Mouse (Mus musculus) macrophage (primary cell): ENCODE results near the gene Sost. TPM values are rescaled to one million over a fixed set of nuclear protein-coding genes. Genes with fewer than 3 reads are reported as not detected.
"Not testable (repeated sequence)": the region's sequence is repeated elsewhere in the genome, so short reads cannot be mapped to it uniquely, and the experiment has no call there.

Experiments used
- H3K27ac ChIP-seq: fragments of 350-480 bp; formaldehyde crosslinking; 2 replicates; pipeline ENCODE4 v1.9.0; 2021
- H3K36me3 ChIP-seq: fragments of 350-480 bp; formaldehyde crosslinking; 2 replicates; pipeline ENCODE4 v1.9.0; 2021; ENCODE audit errors: inconsistent target
- H3K4me3 ChIP-seq: fragments of 350-480 bp; formaldehyde crosslinking; 2 replicates; pipeline ENCODE4 v1.9.0; 2021; ENCODE audit errors: inconsistent target
- H3K79me2 ChIP-seq: fragments of 350-480 bp; formaldehyde crosslinking; 2 replicates; pipeline ENCODE4 v1.9.0; 2021; ENCODE audit errors: inconsistent target
- WGBS: methylation state at CpG from one replicate; pipeline ENCODE4 v1.1.7; 2026; ENCODE audit warnings: inconsistent platforms; ENCODE audit not compliant: missing documents; 5-methylcytosine and 5-hydroxymethylcytosine counted together
- polyA plus RNA-seq: library from polyadenylated mRNA; stranded (reverse); fragments of 250-400 nt; gene quantifications from 3 replicates; pipeline ENCODE4 v1.2.4, GENCODE M21; 2018; ENCODE audit warnings: inconsistent platforms

Gene Sost
- polyA plus RNA-seq, 1 experiment from 2014 or later: not detected

GRCm38 (mm10) chr11:101992411-101992810 lies 25.6 kb upstream of the Sost start:
- Histone ChIP-seq H3K4me3 (no peak overlapping the region), H3K27ac (no peak overlapping the region), H3K36me3 (no peaks in the 10 kb centered on the region), H3K79me2 (no peaks in the 10 kb centered on the region)
- WGBS: 95% methylated on average over 7 of the region's 7 CpGs

GRCm38 (mm10) chr11:101991813-101992212 lies 25.0 kb upstream of the Sost start:
- no peak overlapping the region for H3K4me3 ChIP-seq
- no peak overlapping the region for H3K27ac ChIP-seq
- H3K36me3 ChIP-seq: no peaks in the 10 kb centered on the region
- no peaks in the 10 kb centered on the region for H3K79me2 ChIP-seq
- 67% methylated on average over 3 of the region's 3 CpGs for WGBS

- Histone ChIP-seq H3K36me3 (no peaks in the 10 kb centered on the region), H3K4me3 (no peak overlapping the region), H3K79me2 (no peaks in the 10 kb centered on the region), H3K27ac (no peak overlapping the region)
- 89% methylated on average over 2 of the region's 3 CpGs for WGBS
These were observed 23.4 kb upstream of the Sost start for GRCm38 (mm10) chr11:101990244-101990643.

- no peak within 1 kb of the TSS for H3K27ac ChIP-seq
- H3K79me2 ChIP-seq: peaks cover 21% of the 10 kb centered on the region
- no peak within 1 kb of the TSS for H3K4me3 ChIP-seq
- WGBS: 98% methylated on average over 3 of the region's 3 CpGs
- no peaks in the 10 kb centered on the region for H3K36me3 ChIP-seq
These were observed 20.1 kb upstream of the Sost start, which contains the start of gene Dusp3 for GRCm38 (mm10) chr11:101986913-101987312. Dusp3 (minus strand) TSS chr11:101987013.

- Histone ChIP-seq H3K4me3 (no peak overlapping the region), H3K36me3 (0 out of 2 replicates have a peak, but pooled peaks cover 1% of the 10 kb centered on the region), H3K79me2 (peaks cover 30% of the 10 kb centered on the region), H3K27ac (no peak overlapping the region)
- WGBS: 1% methylated on average over 10 of the region's 10 CpGs
These were observed 19.2 kb upstream of the Sost start for GRCm38 (mm10) chr11:101985990-101986389.

- H3K27ac ChIP-seq, H3K4me3 ChIP-seq, H3K36me3 ChIP-seq: not testable (repeated sequence)
- WGBS: 46% methylated on average over 5 of the region's 6 CpGs
- H3K79me2 ChIP-seq: peaks cover 35% of the 10 kb centered on the region
These were observed 18.6 kb upstream of the Sost start for GRCm38 (mm10) chr11:101985450-101985849.

GRCm38 (mm10) chr11:101984054-101985025 lies 17.5 kb upstream of the Sost start, which contains the start of gene Cfap97d1:
Cfap97d1 (plus strand) TSS chr11:101984279.
- under 1% methylated on average over 69 of the region's 71 CpGs for WGBS

GRCm38 (mm10) chr11:101983431-101983921 lies 16.7 kb upstream of the Sost start:
- peaks cover 55% of the 10 kb centered on the region for H3K79me2 ChIP-seq
- peaks cover 23% of the 10 kb centered on the region for H3K36me3 ChIP-seq
- H3K4me3 ChIP-seq: peak overlapping the region; percentile 52
- 61% methylated on average over 10 of the region's 10 CpGs for WGBS
- H3K27ac ChIP-seq: peak overlapping the region; percentile 91

More at GRCm38 (mm10) chr11:101984054-101985025, 17.5 kb upstream of the Sost start, which contains the start of gene Cfap97d1:
- Histone ChIP-seq H3K36me3 (peaks cover 14% of the 10 kb centered on the region; the same call in 1 of the 2 replicates), H3K79me2 (peaks cover 46% of the 10 kb centered on the region), H3K27ac (peak within 1 kb of the TSS; percentile 91), H3K4me3 (peak within 1 kb of the TSS; percentile 52)

- H3K27ac ChIP-seq: peak overlapping the region; percentile 91
- H3K4me3 ChIP-seq: peak overlapping the region; percentile 52
- 86% methylated on average over 6 of the region's 6 CpGs for WGBS
- peaks cover 28% of the 10 kb centered on the region for H3K36me3 ChIP-seq
- peaks cover 60% of the 10 kb centered on the region for H3K79me2 ChIP-seq
These were observed 16.2 kb upstream of the Sost start for GRCm38 (mm10) chr11:101982981-101983411.

- H3K27ac ChIP-seq: peak overlapping the region; percentile 91
- peak overlapping the region; percentile 52; the same call in 1 of the 2 replicates for H3K4me3 ChIP-seq
- 9% methylated on average over 12 of the region's 12 CpGs for WGBS
- H3K36me3 ChIP-seq: peaks cover 37% of the 10 kb centered on the region
- peaks cover 71% of the 10 kb centered on the region for H3K79me2 ChIP-seq
These were observed 15.0 kb upstream of the Sost start for GRCm38 (mm10) chr11:101981850-101982249.

- H3K27ac ChIP-seq: peak overlapping the region; percentile 91
- H3K79me2 ChIP-seq: peaks cover 83% of the 10 kb centered on the region
- no peak overlapping the region for H3K4me3 ChIP-seq
- 96% methylated on average over 9 of the region's 9 CpGs for WGBS
- peaks cover 48% of the 10 kb centered on the region for H3K36me3 ChIP-seq
These were observed 13.9 kb upstream of the Sost start for GRCm38 (mm10) chr11:101980603-101981157.

- Histone ChIP-seq H3K36me3 (peaks cover 63% of the 10 kb centered on the region), H3K4me3 (no peak overlapping the region), H3K79me2 (peaks cover 98% of the 10 kb centered on the region), H3K27ac (peak overlapping the region; percentile 91)
- 92% methylated on average over 5 of the region's 5 CpGs for WGBS
These were observed 12.3 kb upstream of the Sost start for GRCm38 (mm10) chr11:101979140-101979539.

GRCm38 (mm10) chr11:101976949-101977348 lies 10.1 kb upstream of the Sost start:
- Histone ChIP-seq H3K27ac (no peak overlapping the region), H3K36me3 (peaks cover 75% of the 10 kb centered on the region), H3K79me2 (peaks cover 80% of the 10 kb centered on the region), H3K4me3 (no peak overlapping the region)
- 99% methylated on average over 6 of the region's 7 CpGs for WGBS

GRCm38 (mm10) chr11:101974923-101975322 lies 8.1 kb upstream of the Sost start:
- Histone ChIP-seq H3K27ac (no peak overlapping the region), H3K36me3 (peaks cover 62% of the 10 kb centered on the region), H3K4me3 (no peak overlapping the region), H3K79me2 (peaks cover 60% of the 10 kb centered on the region)
- 76% methylated on average over 9 of the region's 9 CpGs for WGBS
